Mouse (Mus musculus) telencephalon, adult 2 months (tissue): ENCODE measurements around the gene Snw1.
"Not testable (repeated sequence)": the region's sequence is repeated elsewhere in the genome, so short reads cannot be mapped to it uniquely, and the experiment has no call there.

Experiments
- DNase-seq: peaks from one replicate; pipeline ENCODE4 v3.0.0-alpha.2; 2011; ENCODE audit warnings: low read depth, low spot score

Gene Snw1

DNA sequence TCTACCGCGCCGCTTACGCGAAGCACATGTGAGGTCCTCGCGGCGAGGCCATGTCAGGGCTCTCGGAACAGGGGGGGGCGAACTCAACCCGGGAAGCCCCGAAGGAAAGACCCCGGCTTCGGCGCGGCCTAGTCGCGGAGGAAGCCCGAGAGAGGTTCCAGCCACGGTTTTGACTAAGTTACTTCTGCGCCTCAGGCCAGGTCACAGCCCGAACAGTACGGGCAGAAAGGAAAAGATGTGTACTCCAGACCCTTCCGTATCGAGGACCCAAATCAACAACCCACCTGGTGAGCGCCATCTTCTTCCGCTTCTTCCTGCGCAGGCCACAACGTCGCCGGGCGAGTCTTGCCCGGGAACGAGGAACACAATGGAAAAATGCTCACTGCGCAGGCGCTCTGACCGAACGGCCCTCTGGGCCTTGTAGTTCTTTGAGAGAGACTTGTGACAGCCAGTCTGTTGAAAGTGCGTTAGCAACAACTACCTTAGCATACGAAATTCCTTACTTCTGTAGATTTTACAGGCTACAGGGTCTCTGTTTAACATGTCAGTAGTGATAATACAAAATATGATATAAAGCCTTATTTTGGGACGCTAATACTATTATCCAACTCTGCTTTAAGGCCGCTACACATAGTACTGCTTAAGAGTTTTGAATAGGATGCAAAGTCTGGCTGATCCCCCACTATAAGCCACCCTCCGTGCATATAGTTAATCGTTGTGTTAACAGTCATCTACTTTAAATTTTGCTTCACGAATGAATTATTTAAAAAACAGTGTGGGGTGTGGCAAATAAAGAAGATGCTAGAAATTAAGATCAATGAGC is at the start of gene Snw1:
Snw1 (minus strand) TSS at position 311 of the 823 bp plus-strand sequence.
- peak; percentile 96 for DNase-seq

DNA sequence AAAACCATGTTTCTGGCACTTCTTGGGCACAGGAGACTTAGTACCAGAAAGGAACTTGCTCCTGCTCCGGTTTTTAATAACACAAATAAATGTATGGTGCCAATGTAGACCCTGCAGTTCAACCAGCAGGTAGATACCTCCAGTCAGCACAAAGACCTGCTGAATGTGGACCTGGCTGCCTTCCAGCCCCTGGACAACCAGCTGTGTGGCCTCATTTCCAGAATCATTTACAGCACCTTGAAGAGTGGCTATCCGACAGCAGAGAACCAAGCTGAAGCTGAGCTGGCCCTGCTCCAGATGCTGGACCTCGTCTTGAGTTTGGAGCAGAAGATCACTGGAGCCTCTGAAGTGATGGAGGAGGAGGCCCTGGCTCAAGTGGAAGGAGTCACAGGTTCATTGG is 47.5 kb upstream of the Snw1 start:
- DNase-seq, result not testable (repeated sequence)

DNA sequence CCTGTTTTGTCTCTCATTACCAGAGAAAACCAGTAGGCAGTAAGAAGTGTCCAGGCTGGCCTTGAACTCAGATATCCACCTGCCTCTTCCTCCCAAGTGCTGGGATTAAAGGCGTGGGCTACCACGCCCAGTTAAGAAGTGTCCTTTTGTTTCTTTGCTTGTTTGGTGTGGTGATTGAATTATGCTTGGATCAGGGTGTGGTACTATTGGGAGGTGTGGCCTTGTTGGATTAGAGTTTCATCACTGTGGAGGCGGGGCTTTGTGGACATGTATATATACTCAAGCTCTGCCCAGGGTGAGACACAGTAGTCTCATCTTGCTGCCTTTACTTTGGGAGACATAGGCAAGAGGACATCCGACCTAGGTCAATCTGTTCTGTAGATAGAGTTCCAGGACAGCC is 41.9 kb upstream of the Snw1 start, which contains the start of gene Gm8300:
Gm8300 (plus strand) TSS at position 301 of the 400 bp plus-strand sequence.
- not testable (repeated sequence) for DNase-seq

DNA sequence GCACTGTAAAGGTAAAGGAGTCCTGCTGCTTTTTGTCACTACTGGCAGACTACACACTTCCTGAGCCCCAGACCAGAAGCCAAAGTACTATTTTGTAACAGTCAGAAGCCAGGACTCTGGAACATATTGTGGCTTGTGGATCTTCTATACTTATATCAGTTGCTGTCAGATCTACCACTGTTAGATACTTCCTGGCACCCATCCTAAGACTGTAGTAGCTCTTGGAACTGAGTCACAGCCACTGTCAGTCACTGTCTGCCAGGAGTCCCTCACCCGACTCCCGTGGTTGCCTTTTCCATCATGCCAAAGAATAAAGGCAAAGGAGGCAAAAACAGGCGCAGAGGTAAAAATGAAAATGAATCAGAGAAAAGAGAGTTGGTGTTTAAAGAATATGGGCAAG is 22.3 kb upstream of the Snw1 start, which contains the start of gene Gm5788:
Gm5788 (plus strand) TSS at position 301 of the 400 bp plus-strand sequence.
- DNase-seq, result not testable (repeated sequence)

DNA sequence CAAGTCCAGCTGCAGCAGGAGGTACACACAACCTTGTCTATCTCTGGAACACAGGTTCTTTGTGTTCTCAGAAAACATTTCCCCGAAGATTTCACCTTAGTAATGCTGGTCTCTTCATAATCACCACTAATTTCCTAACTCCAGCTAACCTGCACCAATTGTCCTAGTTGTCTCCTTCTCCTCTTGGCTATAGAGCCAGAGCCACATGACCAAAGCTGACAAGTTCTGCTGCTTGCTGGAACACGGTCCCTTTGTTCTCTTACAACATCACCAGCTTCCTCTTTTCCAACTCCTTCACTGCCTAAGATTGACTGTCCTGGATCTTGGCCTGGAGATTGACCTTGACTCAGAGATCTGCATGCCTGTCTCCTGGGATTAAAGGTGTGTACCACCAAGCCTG is 16.6 kb upstream of the Snw1 start:
- not testable (repeated sequence) for DNase-seq

DNA sequence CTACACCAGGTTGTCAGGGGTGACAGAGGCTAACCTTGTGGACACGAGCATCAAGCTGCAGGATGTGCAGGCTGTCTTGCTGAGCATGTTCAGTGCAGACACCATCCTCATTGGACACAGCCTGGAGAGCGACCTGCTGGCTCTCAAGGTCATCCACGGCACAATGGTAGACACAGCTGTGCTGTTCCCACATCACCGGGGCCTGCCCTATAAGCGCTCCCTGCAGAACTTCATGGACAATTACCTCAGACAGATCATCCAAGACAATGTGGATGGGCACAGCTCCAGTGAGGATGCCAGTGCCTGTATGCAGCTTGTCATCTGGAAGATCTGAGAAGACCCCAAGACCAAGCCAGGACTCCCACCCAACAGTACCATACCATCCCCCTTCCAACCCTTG is 10.4 kb upstream of the Snw1 start:
- not testable (repeated sequence) for DNase-seq

DNA sequence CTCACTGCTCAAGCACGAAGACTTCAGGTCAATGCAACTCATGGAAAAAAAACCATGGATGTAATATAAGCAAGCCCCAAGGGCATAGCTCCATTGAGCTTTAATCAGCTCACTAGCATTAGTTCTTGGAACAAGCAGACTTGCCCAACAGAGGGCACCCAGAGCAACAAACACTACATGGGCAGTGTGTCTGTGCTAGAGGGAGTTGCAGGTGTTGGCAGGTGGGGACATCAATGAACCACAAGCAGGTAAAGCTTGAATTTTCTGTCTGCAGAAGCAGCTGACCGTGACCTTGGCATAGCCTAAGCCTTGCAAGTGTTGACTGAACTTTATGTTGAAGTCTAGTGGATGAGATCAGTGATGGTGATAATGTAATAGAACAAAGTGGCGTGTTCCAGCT is 2.7 kb upstream of the Snw1 start:
- DNase-seq, result no peak

DNA sequence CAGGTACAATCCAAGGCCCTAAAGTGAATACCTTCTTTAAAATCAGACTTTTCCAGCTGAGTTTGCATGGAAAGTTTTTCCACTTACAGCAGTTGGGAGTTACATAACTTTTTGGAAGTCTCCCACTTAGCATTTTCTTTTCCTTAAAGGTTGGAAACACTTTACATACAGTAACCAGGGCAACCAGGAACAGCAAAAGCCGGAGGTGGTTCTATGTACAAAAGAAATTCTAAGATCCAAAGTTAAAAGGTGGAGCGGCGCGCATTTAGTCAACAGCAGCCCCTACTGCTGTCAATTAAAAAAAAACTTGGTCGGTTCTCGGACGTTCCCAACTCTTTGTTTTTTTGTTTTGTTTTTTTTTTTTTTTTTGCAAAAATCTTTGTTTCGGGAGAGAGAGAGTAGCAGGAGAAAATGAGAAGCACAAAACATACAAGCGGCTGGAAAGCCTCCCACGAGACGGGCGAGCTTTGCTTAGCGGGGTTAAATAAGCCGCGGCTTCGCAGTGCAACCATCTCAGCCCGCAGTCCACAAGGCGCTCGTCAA is 582 bp downstream of the Snw1 start:
- peak; percentile 64 for DNase-seq

DNA sequence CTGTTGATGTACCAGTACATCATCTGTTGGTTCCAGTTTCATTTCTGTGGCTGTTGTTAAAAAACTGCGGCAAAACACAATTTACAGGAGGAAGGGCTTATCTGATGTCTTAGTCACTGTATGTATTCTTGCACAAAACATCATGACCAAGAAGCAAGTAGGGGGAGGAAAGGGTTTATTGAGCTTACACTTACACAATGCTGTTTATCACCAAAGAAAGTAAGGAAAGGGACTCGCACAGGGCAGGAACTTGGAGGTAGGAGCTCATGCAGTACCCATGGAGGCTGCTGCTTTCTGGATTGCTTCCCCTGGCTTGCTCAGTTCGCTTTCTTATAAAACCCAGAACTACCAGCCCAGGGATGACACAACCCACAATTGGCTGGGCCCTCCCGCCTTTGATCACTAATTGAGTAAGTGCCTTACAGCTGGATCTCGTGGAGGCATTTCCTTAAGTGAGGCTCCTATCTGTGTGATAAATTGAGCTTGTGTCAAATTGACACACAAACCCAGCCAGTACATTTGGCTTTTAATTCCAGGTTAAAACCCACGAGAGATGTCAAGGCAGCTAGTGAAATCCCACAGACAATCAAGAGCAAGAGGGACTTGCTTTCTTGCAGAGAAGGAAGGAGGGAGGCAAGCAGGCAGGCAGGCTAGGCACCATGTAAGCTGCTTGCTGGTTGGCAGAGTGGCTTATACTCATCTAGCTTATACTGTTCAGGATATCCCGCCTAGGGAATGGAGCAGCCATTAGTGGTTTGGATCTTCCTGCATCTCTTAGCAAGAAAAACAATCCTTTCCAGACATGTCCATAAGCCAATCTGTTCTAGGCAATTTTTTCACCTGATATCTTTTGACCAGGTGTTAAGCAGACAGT is 1.6 kb downstream of the Snw1 start:
- DNase-seq, result no peak

DNA sequence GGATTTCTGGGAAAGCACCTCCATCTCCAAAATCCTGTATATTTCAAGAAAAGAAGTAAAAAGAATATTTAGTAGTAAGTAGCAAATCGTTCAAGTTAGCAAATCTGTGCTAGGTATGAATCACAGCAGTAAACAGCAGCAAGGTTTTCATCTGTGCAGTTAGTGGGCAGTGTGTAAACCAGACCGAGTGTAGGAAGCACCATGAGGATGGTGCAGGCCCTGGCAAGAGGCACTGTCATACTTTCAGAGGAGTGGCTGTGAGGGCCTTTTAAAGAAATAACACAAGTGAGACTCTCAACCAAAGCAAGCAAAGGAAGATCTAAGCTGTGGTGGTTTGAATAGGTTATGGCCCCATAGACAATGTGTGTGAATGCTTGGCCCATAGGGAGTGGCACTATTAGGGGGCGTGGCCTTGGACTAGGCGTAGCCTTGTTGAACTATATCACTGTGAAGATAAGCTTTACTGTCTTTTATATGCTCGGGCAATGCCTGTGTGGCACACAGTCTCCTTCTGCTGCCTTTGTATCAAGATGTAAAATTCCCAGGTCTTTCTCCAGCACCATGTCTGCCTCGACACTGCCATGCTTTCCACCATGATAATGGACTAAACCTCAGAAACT is 7.3 kb downstream of the Snw1 start:
- no peak for DNase-seq

DNA sequence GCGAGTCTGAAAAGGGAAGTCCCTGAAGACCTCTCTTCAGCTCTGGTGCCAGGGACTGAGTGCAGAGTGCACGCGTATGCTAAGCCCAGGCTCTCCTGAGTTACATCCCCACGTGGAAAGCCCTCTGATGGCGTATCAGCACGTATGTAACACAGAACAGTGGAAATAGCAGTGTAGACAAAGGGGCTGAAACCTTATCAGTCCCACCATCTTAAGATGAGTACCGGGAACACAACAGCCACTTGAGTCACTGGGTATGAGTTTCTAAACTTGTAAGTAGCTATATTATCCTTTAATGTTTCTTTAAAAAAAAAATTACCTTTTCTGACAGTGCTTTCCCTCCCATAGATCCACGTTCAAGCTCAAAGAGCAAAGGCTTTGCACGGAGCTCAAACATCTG is 22.6 kb downstream of the Snw1 start:
- DNase-seq, result no peak

DNA sequence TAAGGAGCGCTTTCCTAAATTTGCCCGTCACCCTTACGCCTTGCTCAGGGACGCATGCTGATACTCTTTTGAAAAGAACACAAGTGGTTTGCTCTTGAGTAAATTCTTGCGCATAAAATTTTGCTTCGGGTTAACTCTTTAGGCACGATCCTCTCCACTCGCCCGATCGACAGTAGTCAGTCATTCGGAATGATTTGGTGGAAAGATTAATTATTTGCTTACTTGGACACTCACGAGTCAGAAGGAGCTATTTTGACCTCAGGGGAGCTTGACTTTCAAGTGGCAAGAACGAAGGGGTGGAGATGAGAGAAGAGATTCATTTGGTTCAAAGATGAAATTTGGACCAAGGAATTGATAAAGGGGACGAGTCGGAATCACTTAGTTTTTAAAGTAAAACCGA is 27.9 kb downstream of the Snw1 start:
- no peak for DNase-seq

DNA sequence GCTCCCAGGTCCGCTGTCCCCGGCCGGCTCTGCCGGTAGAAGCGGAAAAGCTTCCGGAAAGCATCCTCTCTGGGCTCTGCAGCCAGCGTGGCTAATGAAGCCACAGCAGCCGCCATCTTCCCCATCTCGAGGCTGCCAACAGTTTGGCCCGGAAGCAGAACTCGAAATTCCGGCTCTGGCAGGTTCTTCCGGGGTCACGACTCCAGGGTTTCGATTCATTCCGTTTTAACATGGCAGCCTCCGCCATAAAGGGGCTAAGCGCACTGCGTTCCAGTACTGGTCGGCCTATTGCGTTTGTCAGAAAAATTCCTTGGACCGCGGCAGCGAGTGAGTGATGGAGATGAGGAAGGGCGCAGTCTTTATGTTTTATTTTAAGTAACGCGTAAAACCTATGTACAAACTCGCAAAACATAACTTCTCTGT is 28.4 kb downstream of the Snw1 start, which contains the start of the genes Slirp and Alkbh1:
Slirp (plus strand) TSS at position 197 of the 423 bp plus-strand sequence.
Alkbh1 (minus strand) TSS at position 318 of the 423 bp plus-strand sequence.
- peak; percentile 91 for DNase-seq

DNA sequence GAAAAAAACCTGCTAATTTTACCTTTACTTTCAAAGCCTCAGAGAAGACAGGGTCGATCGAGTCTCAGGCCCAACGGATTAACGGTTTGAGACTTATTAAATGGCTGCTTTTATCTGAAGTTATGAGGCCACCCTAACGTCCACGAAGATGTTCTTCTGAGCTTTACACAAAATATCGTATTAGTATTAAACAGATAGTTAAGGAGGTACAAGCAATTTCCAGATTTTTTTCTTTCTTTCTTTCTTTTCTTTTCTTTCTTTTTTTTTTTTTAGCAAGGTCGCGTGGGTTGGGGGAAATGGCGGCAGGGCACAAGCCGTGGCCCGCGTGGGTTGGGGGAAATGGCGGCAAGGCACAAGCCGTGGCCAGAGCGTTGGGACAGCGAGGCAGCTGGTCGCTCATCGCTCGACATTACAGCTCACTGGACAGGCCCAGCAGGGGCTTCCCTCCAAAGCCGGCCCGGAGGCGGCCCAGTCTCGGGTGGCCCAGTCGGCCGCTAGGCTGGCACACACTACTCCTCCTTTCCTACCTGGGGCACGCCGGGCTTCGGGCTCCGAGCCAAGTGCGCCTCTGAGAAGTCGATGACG is 28.9 kb downstream of the Snw1 start:
- DNase-seq, result no peak

DNA sequence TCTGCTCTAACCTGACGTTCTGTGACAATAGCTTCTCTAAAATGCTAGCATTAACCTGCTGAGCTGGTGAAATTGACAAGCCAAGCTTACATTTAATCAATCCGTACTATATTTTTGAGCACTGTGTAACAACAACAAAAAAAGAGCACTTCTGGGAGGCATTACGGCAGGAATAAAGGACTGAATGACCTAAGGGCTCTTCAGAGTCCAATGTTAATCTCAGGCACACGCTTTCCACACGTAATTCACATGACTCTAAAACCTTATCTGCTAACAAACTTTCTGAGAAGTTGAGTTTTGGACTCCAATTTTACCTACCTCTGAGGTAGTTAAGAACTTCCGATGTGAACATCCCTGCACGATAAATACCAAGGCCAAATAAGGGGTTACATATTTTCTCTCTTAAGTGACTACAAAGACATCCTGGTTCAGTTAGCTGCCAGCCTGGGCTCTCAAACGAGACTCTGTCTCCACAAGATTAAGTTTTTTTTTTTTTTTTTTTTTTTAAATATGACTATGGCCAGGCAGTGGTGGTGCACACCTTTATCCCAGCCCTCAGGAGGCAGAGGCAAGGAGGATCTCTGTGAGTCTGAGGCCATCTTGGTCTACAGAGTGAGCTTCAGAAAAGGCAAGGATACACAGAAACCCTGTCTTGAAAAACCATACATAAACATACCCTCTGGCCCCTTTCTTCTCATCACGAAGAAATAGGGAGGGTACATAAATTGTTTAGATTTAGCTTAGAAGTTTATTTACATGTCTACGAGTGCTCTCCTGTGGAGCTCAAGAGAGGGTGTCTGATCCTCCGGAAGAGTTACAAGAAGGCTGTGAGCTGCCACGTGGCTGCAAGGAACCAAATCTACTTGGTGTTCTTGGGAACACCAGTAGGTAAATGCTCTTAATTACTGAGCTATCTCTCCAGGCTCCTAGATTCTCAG is 29.6 kb downstream of the Snw1 start:
- no peak for DNase-seq

DNA sequence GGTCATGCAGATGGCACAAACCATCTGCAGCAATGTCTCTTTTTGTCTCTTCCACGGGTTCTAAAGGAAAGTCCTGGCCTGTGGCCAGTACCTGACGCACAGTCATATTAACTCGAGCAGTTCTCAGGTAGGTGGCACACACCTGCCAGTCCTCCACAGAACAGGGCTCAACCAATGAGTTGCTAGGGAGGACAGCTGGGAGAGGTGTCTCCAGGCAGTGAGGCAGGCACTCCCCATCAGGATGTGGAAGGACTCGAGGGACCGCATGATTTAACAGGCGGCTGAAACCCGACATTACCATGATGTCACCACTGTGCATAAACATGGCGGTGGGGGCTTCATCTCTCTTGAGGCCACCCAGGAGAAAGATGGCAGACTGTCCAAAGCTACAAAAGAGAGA is 43.2 kb downstream of the Snw1 start:
- no peak for DNase-seq

DNA sequence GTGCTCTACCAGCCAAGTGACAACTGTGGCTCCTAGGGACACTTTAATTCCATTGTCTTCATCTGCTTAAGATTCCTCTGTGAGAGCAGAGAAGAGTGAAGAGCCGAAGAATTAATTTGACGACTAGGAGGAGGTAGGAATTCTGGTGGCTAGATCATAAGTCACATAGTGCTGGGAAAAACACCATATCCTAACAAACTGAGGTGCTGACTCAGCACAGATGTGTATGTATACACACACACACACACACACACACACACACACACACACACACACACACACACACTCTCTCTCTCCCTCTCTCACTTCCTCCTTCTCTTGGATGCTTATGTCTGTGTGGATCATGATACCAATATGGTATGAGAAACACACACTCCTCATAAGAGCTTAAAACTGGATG is 43.8 kb downstream of the Snw1 start:
- no peak for DNase-seq

DNA sequence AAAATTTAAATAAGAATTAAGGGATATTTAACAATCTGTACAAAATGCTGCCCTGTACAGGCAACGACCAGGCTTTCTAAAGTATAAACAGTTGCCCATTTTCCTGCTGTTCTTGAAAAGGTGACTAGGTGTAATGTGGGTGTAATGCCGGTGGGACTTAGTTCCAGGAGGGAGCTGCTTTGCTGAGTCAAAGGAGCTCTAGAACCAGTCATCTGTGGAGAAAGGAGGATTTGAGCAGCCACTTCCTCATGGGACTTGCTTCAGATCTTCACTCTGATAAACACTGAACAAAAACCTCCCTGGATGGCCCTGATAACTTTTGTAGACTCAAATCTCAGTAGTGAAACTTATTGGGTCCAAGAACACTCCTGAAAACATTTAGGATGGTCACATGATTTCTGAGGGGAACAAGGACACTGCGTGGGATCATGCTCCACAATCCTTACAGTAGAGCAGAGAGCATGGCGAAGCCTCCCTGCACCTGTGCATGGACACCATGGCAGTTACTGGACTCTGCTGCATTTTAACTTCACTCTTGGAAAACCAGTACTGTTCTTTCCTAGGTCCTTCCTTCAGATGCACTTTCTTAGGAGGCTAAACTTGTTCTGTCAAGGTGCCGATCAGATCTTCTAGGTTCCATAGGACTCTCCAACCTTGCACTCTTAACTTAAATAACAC is 45.6 kb downstream of the Snw1 start:
- DNase-seq, result no peak

DNA sequence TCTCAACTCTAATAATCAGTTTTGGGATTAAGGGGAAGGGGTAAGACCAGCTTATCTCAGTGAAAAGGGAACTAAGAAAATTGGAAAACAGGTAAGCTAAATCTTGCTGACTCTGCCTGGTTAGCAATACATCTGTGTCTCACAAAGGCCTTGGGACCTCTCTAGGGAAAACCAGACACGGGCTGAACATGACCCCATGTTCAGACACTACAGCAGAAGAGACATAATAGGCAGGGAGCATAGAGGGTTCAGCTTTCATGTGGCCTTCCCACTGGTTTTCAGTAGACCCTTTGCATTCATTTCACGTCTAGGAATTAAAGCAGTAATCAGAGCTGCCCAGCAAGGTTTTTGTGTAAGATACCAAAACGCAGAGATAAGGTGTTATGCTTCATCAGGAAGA is 47.6 kb downstream of the Snw1 start:
- no peak for DNase-seq
